Mouse (Mus musculus): Measurements from ENCODE around the gene Ablim2.

The Ablim2 gene

DNA sequence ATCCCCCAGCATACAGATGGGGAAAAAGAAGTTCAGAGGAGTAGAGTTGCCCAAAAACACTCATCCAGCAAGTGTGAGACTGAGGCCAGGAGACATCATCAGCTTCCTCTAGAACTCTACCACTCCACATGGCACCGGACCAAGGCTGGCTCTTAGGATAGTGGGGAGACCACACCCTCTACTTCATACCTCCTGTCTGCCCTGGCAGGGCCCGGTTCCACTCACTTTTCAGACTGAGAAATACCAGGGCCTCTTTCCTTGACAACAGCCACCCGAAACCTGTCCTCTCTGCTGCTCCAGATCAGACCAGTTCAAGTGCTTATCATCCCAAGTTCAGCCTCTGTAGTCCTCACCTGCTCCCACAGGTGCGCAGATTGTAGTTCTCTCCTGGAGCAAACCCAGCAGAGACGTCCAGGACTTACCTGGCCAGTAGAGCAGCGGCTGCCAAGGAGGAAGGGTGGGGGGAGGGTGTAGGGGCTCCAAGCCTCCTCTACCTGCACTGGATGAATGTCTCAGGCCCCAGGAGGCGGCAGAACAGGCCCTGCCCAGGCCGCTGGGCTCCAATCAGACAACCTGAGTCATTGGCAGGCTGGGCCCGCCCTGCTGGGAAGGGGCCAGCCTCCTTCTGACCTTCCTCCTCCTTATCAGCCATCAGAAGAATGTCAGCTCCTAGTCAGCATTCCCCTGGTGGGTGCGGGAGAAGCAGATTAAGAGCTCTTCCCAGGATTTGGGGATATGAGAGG, 18.0 kb upstream of the Ablim2 start, which contains the start of gene Sh3tc1:
TSS of gene Sh3tc1 (minus strand) at position 452 of the 743 bp plus-strand sequence.
- peak; percentile 75 for DNase-seq (ENCODE audit: low read depth, low spot score)

DNA sequence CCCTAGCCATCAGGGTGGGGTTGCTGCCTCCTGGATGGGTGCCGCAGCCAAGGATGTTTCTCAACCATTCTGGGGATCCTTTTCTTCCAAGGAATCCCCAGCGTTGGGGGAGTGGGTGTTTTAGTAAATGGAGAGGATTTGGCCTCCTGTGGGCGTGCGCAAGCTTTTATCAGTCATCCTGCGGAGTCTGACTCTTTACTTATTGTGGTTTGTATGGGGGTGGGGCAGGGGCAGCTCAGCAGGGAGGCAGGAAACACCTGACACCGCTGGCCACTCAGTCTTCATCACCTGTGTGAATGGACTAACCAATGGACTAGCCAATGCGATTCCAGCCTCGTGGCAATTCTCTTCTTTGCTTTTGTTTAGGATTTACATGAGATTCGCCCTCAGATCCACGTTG, 17.0 kb upstream of the Ablim2 start:
- no peak for DNase-seq (ENCODE audit: low read depth, low spot score)

DNA sequence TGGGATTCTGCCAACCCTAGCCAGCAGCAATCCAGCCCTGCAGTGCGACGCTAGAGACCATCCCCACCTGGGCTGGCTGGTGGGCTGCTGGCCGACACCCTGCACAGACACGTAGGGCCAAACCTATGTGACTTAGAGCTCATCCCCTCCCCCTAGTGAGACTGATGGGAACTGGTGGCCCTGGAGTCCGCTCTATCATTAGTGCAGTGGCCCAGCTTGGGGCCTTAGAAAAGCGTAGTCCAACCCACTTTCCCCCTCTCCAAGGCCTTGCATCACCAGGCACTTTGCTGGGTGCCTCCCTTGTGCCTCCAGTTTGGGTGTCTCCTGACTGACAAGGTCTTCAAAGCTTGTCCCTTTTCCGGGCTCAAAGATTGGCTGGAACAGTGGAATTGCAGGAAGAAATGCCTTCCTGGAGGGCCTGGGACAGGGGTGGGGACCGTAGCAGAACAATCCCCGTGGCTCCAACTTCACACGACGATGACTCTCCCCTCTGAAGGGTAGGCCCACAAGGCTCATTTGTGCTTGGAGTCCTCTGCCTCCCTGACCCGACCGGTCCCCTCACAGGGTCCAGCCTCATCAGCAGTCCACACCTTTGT, 16.4 kb upstream of the Ablim2 start:
- DNase-seq (ENCODE audit: low read depth, low spot score): peak; percentile 44

DNA sequence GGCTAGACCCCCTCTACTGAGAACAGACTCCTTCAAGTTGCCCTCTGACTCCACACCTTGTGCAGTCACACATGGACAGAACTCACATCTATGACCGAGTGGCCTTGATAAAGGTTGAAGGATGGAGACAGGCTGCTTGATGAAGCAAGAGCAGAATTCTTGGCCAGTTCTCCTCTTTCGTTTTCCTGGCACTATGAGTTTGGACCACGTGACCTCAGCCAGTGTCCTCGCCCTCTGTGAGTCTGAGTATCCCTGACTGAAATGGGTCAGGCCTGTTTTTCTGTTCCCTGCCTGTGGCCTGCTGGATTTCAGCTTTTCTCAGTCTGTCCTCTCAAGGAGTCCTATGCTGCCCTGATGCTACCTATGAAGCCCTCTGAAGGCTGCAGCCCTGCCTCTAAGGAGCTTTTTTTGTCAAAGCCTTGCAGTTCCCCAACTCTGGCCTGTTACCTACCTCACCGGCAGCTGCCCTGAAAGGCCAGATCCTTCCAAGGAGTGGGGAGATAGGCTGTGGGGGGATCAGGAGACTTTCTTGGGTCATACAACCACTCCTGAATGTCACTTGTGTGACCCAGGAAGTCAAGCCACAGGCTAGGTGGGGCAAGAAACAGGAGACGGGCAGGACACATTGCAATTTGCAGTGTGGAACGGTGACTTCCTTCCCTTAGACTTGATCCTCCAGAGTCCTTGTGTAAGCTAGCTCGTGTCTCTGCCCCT, 14.3 kb upstream of the Ablim2 start:
- no peak for DNase-seq (ENCODE audit: low read depth, low spot score)

DNA sequence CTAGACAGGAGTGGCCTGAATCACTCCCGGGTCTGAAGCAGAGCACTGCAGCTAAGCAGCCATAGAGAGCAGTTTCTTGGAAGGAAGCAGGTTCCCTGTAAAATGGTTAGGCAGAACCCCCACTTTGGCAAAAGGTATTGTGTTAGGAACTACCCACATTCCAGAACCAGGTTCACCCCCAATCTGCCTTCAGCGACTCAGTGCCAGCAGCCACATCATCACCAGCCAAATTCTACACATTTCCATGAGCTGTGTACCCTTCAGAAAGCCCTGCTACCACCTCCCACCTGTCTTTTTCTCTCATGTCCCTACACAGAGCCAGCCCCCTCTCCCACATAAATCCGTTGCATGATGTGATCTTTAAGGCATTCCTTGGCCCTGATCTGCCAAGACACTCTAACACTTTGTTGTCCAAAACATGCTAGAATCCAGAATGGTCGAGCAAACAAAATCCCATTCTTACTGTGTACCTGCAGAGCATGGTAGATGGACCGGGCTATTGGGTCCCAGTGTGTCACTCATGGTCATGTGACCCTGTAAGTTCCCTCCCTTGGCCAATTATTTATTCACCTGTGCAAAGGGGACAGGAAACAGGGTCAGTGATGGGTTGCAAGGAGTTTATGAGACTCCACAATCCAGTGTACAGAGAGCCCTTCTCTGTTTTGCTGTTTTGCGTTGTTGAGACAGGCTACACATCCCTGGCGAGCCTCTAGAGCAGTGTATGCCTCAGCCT, 13.5 kb upstream of the Ablim2 start:
- no peak for DNase-seq (ENCODE audit: low read depth, low spot score)

DNA sequence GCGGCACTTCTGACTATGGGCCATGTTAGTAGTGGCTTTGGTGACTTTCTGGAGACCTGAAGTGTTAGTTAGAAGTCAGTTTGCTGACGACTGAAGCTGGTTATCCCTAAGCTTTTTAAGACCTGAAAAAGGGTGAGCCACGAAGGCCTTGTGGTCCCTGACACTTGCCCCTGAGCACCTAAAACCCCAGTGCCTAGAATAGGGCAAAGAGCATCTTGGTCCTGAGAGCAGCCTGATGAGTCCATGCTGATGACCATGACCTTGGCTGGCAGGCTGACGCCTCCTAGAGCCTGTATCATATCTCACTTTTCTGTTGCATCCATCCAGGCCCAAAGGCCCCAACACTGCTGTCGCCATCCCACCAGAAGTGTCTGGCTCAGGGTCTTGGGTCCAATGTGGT, 12.3 kb upstream of the Ablim2 start:
- DNase-seq (ENCODE audit: low read depth, low spot score): no peak

DNA sequence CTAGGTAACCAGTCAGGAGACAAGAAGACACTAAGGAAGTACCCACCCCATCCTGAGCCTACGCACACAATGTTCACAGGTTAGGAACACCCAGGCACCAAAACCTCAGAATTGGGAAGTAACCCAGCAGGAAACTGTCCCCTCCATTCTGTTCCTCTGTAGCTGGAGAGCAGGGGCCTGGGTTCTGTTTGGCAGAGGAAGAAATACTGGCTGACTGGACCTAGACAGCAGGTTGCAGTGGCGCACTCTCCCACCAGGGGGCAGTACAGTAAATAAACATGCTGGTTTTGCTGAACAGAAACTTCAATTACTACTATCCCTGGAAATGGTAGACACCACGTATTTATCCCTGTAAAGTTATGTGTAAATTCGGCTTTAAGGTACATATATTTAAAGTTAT, 10.8 kb upstream of the Ablim2 start:
- DNase-seq (ENCODE audit: low read depth, low spot score): peak; percentile 67

DNA sequence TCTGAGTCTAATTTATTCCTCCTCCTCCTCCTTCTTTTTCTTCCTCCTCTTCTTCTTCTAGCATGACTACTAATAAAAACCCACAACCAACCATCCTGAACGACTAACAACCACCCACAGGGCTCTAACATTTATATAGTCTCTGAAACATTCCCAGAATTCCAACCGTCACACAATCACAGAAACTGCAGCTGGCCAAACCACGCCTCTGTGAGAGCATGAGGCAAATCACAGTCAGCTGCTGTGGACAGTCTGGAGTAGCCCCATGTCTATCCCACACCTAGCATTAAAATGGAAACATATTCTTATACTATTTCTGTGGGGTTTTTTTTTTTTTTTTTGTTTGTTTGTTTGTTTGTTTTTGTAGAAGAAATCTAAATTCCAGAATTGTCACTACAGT, 8.3 kb upstream of the Ablim2 start:
- no peak for DNase-seq (ENCODE audit: low read depth, low spot score)

DNA sequence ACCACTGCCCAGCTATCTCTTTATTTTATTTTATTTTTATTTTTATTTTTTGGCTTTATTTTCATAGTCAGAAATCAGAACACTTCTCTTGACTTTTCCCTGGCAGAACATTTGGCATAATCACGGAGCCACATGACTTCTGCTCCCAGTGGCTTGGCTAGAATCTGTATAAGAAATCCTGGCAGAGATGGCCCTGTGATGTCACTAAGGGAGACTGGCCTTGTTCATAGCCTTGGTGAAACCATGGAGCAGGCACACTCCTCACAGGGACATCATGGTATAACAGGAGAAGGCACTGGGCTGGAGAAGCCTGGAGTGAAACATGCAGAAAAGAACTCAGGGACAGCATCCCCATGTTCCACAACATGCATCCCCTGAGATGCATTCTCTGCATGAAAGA, 7.7 kb upstream of the Ablim2 start:
- DNase-seq (ENCODE audit: low read depth, low spot score): no peak

DNA sequence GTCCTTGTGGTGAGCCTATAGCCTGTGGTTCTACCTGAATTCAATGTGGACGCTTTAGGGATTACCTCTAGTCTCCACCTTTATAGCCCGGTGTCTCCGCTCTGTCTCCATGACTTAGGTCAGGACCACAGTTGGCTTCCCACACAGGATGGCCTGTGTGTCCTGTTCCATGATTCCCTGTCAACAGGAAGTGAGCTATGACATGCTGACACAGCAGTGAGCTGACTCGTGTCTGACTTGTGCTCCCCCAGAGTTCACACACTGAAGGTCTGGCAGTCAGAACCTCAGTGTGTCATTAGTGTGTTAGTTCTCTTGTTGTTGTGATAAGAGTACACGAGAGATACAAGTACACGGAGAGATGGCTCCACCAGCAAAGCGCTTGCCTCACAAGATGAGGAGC, 6.7 kb upstream of the Ablim2 start:
- DNase-seq (ENCODE audit: low read depth, low spot score): no peak

DNA sequence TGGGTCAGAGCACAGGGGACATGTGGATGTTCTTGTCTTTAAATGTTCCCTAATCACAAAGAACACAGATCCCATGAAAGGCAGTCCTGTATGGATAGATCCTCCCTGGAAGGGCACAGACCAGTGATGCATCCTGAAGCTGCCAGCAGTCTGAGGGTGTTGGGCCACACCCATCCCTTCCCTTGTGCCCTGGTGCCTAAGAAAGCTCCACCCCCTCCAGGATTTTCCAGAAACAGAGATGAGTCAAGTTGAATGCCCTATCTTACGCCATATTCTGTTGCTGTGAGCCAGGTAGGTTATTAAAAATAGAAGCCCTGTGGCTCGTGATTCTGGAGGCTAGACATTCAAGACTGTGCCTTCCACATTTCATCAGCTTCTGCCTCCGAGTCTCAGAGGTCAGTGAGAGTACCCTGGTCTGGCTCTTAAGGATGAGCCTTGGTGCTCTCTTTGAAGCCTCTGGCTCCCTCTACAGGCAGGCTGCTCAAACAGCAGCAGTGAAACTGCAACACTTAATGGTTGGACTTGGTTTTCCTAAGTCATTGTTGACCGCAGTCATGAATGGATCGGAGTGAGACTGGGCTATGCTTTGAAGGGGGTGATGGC, 2.4 kb upstream of the Ablim2 start:
- DNase-seq (ENCODE audit: low read depth, low spot score): peak; percentile 90

DNA sequence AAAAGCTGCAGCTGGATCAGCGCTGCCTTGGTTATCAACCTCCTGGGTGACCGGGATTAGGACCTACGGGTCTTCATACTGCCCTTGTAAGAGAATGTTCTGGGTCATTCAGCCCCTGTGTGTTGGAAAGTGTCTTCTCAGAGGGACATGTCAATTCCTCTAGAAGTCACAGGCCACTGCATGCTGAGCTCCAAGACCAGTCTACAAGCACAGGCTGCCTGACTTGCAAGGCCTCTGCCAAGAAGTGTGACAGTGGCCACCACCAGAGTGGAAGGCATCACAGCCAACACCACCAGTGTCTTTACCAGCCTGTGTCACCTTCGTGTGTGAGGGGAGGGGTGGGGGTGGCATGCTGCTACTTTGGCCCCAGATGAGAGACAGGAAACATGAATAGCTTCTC, 1.7 kb upstream of the Ablim2 start:
- DNase-seq (ENCODE audit: low read depth, low spot score): no peak

DNA sequence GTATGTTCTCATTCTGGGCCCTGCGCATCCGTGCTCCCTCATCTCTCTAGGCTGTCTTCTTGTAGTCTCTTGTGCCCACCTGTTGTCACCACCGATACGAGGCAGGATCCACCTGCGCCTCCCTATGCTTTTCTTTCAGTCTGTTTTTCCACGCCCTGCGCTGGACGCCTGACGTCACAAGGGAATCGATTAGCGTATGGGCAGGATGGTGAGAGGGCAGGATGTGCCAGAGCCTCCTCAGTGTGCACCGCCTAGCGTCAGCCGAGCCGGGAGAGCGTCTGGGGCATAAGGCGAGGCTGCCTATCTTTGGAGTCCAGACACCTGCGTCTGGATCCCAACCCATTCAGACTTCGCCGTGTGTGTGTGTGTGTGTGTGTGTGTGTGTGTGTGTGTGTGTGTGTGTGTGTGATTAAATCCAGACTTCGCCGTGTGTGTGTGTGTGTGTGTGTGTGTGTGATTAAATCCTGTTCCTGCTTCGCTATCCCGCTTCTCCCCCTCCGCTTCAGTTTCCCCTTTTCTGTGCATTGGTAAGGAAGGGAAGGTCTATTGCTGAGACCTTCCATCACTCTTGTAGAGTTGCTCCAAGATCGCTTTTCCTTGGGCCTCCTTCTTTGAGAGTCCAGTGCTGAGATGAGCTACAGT, 562 bp upstream of the Ablim2 start:
- DNase-seq (ENCODE audit: low read depth, low spot score): peak; percentile 40

DNA sequence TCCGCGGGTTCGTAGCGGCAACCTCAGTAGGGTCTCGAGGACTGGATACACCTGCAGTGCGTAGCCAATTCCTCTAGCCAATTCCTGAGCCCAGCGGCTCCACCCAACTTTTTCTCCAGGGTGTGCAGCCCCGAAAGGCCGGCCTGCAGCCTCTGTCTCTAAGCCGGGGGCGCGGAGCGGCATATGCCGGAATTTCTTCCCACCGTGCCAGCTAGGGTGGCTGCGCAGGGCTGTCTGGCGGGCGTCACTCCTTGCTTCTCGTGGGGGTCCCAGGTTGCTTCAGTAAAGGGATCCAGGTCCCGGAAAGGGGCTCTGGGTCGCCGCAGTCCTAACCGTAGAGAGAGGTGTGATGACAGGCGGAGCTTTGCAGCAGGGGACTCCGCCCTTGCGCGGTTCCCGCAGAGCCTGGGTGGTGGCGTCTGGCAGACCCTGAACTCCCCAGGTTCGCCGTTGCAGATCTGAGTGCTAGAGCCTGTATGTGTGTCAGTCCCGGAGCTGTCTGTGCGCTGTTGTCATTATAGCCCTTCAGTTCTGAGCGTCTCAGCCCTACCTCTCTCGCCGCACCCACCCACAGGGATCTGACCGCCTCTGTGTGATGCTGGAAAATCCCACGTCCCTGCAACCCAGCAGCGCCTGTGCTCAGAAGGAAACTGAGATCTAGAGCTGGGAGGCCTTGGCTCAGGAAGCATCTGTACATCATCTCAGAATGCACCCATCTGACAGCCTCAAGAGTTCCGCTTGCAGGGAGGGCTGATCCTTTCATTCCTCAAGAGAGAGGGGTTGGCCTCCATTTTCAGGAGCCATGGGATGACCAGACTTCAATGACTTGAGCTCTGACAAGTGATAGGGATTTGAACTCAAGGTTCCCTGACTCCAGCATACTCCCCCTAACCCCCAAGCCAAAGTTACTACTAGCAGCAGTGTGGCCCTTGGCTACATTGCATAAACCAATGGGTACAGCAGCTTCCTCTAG, 687 bp downstream of the Ablim2 start:
- DNase-seq (ENCODE audit: low read depth, low spot score): peak; percentile 40

DNA sequence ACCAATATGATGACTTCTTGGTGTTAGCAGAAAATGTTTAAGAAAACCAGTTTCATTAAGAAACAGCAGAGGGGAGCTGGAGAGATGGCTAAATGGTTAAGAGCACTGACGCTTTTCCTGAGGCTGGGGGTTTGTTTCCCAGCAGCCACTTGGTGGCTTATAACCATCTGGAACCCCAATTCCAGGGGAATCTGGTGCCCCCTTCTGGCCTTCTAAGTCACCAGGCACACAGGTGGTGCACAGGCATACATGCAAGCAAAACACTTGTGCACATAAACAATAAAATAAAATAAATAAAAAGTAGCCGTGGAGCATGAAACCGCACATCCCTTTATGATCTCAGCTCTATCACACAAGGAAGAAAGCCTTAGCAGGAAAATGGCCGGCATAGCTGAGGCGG, 3.6 kb downstream of the Ablim2 start:
- DNase-seq (ENCODE audit: low read depth, low spot score): peak; percentile 64

DNA sequence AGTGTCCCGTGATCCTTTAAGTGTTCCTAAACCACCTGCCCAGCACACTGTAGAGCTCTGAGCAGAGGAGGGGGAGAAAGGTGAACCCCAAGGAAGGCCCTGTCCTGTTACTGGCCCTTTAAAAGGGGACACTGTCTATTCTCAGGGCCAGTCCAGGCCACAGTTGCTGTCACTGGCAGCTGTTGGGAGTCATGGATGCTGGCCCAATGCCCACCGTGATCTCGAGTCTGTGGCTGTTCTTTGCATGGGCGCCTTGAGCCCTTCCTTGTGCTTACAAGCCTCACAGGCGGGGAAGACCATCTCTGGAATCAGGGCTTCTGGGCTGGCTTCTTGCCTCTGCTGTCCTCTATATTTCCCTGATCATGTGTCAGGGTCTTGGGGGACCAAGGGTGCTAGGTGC, 4.7 kb downstream of the Ablim2 start:
- no peak for DNase-seq (ENCODE audit: low read depth, low spot score)

DNA sequence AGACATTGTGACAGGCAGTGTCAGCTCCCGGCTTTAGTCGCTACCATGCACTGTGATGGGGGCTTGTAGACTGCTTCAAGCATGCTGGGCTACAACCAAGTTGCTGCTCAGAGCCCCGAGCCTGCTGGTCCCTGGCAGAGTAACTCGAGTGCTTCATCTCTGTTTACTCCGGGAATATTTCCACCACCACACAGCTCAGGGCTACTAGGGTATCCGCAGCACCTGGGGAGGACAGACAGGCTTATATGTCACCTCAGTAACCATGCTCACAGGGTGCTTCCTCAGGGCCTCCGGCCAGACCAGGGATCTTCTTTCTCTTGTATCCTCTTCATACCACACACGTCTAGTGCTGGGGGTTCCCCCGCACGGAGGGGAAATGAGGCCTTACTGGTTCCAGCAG, 5.2 kb downstream of the Ablim2 start:
- no peak for DNase-seq (ENCODE audit: low read depth, low spot score)

DNA sequence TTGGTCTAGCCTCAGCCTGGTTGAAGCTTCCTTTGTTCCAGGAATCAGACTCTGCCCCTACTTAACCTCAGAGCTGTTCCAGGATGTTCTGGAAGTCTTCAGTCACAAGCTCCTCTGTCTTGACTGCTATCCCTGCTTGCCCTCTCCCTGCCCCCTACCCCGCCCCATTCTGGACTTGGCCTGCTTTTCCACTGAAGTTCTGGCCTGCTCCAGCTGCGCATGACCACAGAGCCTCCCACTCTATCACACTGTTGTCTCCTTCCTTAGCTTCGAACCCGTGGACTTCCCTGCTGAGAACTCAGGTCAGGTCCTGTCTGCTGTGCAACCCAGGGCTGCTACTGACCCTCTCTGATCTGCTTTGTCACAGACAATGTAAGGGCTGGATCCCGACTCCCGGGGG, 8.2 kb downstream of the Ablim2 start:
- DNase-seq (ENCODE audit: low read depth, low spot score): no peak

DNA sequence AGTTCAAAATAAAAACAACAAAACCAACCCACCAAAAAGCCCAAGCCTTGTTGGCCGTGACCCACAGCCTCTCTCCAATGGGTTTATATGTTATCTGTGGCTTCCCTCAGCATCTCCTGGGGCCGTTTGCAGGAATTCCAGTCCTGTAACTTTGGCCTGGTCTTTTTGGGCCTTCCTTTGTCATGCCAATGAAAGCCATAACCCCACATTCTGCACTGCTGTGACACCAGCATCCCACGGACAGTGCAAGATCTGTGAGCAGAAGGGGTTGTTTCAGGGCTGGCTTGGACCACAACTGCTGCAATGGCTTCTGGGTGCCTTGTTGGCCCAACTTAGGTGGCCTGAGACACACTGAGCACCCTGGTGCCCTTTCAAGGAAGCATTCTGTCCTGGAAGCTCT, 10.8 kb downstream of the Ablim2 start:
- peak; percentile 36 for DNase-seq (ENCODE audit: low read depth, low spot score)

DNA sequence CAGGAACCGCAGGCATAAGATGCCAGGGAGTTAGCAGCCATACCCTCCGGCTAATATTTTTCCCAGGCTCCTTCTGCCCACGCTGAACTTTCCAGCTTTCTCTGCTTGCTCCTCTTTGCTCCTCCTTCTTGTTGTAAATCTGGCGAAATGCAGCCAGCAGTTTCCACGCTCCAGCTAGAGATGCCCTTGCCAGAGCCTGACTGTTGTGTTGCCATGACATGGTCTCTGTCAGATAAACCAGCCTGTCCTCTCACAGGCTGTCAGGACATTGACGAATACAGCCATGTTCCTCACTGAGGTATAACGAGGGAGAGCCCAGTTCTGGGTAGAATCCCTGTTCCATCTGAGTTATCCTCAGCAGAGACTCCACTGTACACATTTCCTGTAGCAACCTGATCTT, 11.3 kb downstream of the Ablim2 start:
- no peak for DNase-seq (ENCODE audit: low read depth, low spot score)
